Mouse (Mus musculus) ES-CJ7 (cell line): ENCODE results near the gene Radil.
A peak's percentile ranks its signal among the peaks of the same experiment; 100 is the strongest.

Source experiments
- DNase-seq: peaks from one replicate; pipeline ENCODE4 v3.0.0; 2011; ENCODE audit warnings: low read depth, low spot score

Radil gene

GRCm38 (mm10) chr5:142486654-142487053 is 64.2 kb downstream of the Radil start:
- DNase-seq = no peak

- DNase-seq = no peak
These were observed 67.3 kb downstream of the Radil start for GRCm38 (mm10) chr5:142483581-142483980.

- peak; percentile 73 for DNase-seq
These were observed 68.4 kb downstream of the Radil start for GRCm38 (mm10) chr5:142482512-142482911.

- peak; percentile 83 for DNase-seq
These were observed 72.0 kb downstream of the Radil start for GRCm38 (mm10) chr5:142478829-142479435.

- DNase-seq = peak; percentile 94
These were observed 72.9 kb downstream of the Radil start for GRCm38 (mm10) chr5:142477866-142478615.

- no peak for DNase-seq
These were observed 73.6 kb downstream of the Radil start for GRCm38 (mm10) chr5:142477346-142477745.

GRCm38 (mm10) chr5:142475669-142476068 is 75.2 kb downstream of the Radil start:
- no peak for DNase-seq

- DNase-seq = no peak
These were observed 77.2 kb downstream of the Radil start for GRCm38 (mm10) chr5:142473696-142474095.

- DNase-seq = no peak
These were observed 81.1 kb downstream of the Radil start for GRCm38 (mm10) chr5:142469796-142470195.

GRCm38 (mm10) chr5:142468375-142468774 is 82.5 kb downstream of the Radil start:
- no peak for DNase-seq

- peak; percentile 98 for DNase-seq
These were observed 87.1 kb downstream of the Radil start, which contains the start of gene Ap5z1 for GRCm38 (mm10) chr5:142463461-142464454. Ap5z1 (plus strand) TSS chr5:142463944.

- no peak for DNase-seq
These were observed 87.9 kb downstream of the Radil start for GRCm38 (mm10) chr5:142463011-142463410.

GRCm38 (mm10) chr5:142462641-142462948 is 88.3 kb downstream of the Radil start:
- DNase-seq = no peak

- DNase-seq = no peak
These were observed 88.8 kb downstream of the Radil start for GRCm38 (mm10) chr5:142461942-142462640.

- DNase-seq = no peak
These were observed 91.1 kb downstream of the Radil start for GRCm38 (mm10) chr5:142459834-142460233.

- no peak for DNase-seq
These were observed 91.9 kb downstream of the Radil start for GRCm38 (mm10) chr5:142458791-142459557.

GRCm38 (mm10) chr5:142457345-142457744 is 93.6 kb downstream of the Radil start:
- DNase-seq = peak; percentile 52

GRCm38 (mm10) chr5:142456318-142456717 is 94.6 kb downstream of the Radil start:
- DNase-seq = no peak

GRCm38 (mm10) chr5:142453742-142454141 is 97.2 kb downstream of the Radil start:
- DNase-seq = no peak

- DNase-seq = peak; percentile 97
These were observed 99.1 kb downstream of the Radil start for GRCm38 (mm10) chr5:142451759-142452158.

GRCm38 (mm10) chr5:142450846-142451245 is 100.1 kb downstream of the Radil start:
- peak; percentile 70 for DNase-seq
